Mouse (Mus musculus) heart, postnatal 0 days (tissue): Measurements from ENCODE around the gene Igsf10. TPM values are rescaled to one million over a fixed set of nuclear protein-coding genes. Genes with fewer than 3 reads are reported as not detected.
"Not testable (repeated sequence)": the region's sequence is repeated elsewhere in the genome, so short reads cannot be mapped to it uniquely, and the experiment has no call there.

Experiments
- ATAC-seq: fragments of 200-750 bp; cut with Nextera tagmentation; 2 replicates; pipeline ENCODE4 v1.8.0; 2017; ENCODE audit warnings: low read depth, moderate number of reproducible peaks, moderate library complexity; ENCODE audit not compliant: insufficient read depth
- DNase-seq: peaks from one replicate; pipeline ENCODE4 v3.0.0-alpha.2; 2016; ENCODE audit warnings: low spot score
- H3K27ac ChIP-seq: fragments of 300-500 bp; sonication (generic); 2 replicates; pipeline ENCODE4 v1.5.1; 2014; ENCODE audit warnings: low read depth, mild to moderate bottlenecking
- H3K27me3 ChIP-seq: fragments of 300-500 bp; sonication (generic); 2 replicates; pipeline ENCODE4 v1.6.1; 2014; ENCODE audit warnings: low read length, mixed read lengths; ENCODE audit not compliant: control insufficient read depth, insufficient read depth
- H3K36me3 ChIP-seq: fragments of 300-500 bp; sonication (generic); replicated peaks from 2 replicates; pipeline ENCODE4 v1.6.1; 2014; ENCODE audit warnings: low read length, mixed read lengths; ENCODE audit not compliant: control insufficient read depth, insufficient read depth
- H3K4me1 ChIP-seq: fragments of 300-500 bp; sonication (generic); 2 replicates; pipeline ENCODE4 v1.6.1; 2014; ENCODE audit warnings: antibody characterized with exemption; ENCODE audit not compliant: control insufficient read depth, insufficient read depth
- H3K4me2 ChIP-seq: fragments of 300-500 bp; sonication (generic); 2 replicates; pipeline ENCODE4 v1.6.1; 2014; ENCODE audit warnings: low read depth, mild to moderate bottlenecking, low read length, moderate library complexity
- H3K4me3 ChIP-seq: fragments of 300-500 bp; sonication (generic); 2 replicates; pipeline ENCODE4 v1.5.1; 2014; ENCODE audit warnings: low read depth, low read length
- H3K9ac ChIP-seq: fragments of 300-500 bp; sonication (generic); replicated peaks from 2 replicates; pipeline ENCODE4 v1.6.1; 2014; ENCODE audit warnings: low read depth, low read length, mixed read lengths
- H3K9me3 ChIP-seq: fragments of 300-500 bp; sonication (generic); replicated peaks from 2 replicates; pipeline ENCODE4 v1.6.1; 2016; ENCODE audit warnings: low read length; ENCODE audit not compliant: control insufficient read depth
- CTCF ChIP-seq: IDR thresholded peaks from 2 replicates; pipeline ENCODE4 v1.5.1; 2016; ENCODE audit warnings: antibody characterized with exemption, control low read depth, low read depth
- EP300 ChIP-seq: IDR thresholded peaks from 2 replicates; pipeline ENCODE4 v1.6.1; 2016; ENCODE audit warnings: antibody characterized with exemption, low read depth
- WGBS: fragments of 180-500 bp; shearing (Covaris S2); extraction: QIAGEN DNeasy Blood & Tissue Kit; methylation state at CpG from one replicate; pipeline ENCODE4 v1.1.7; 2014; 5-methylcytosine and 5-hydroxymethylcytosine counted together
- polyA plus RNA-seq: library from polyadenylated mRNA; unstranded; fragments of >200 nt; fragmentation: Nextera tagmentation; extraction: Ambion mirVana; gene quantifications from 2 replicates; pipeline ENCODE4 v1.2.1, GENCODE M21; 2015
- total RNA-seq: library from RNA; depleted of rRNA; stranded (reverse); fragments of >200 nt; gene quantifications from 2 replicates; pipeline ENCODE4 v1.2.3, GENCODE M21; 2014; ENCODE audit warnings: low replicate concordance; rRNA removed

Gene Igsf10
- total RNA-seq, result 2.3 and 4.0 TPM in 2 replicates
- polyA plus RNA-seq, result 1.2 and 1.8 TPM in 2 replicates

- Histone ChIP-seq H3K9ac (peak within 1 kb of the TSS; percentile 74), H3K9me3 (no peaks in the 10 kb centered on the region), H3K36me3 (no peaks in the 10 kb centered on the region; the same call in 1 of the 2 replicates), H3K4me3 (peak within 1 kb of the TSS; percentile 79), H3K27me3 (no peaks in the 10 kb centered on the region), H3K27ac (peak within 1 kb of the TSS; percentile 53), H3K4me2 (peak within 1 kb of the TSS; percentile 88), H3K4me1 (no peaks in the 10 kb centered on the region)
- 2% methylated on average over 22 of the region's 23 CpGs for WGBS
- ATAC-seq (peak; percentile 78), DNase-seq (peak; percentile 45)
- TF ChIP-seq EP300 (no peak), CTCF (no peak)
Measured at GRCm38 (mm10) chr3:59344065-59344905, at the start of gene Igsf10. TSS of gene Igsf10 (minus strand) at chr3:59344394.

GRCm38 (mm10) chr3:59385553-59385952 lies 41.4 kb upstream of the Igsf10 start:
- 48% methylated on average over 1 of the region's 1 CpGs for WGBS
- Histone ChIP-seq H3K27me3 (no peaks in the 10 kb centered on the region), H3K4me3 (no peak overlapping the region), H3K4me1 (no peaks in the 10 kb centered on the region), H3K36me3 (no peaks in the 10 kb centered on the region), H3K4me2 (no peak overlapping the region), H3K27ac (no peak overlapping the region), H3K9me3 (no peaks in the 10 kb centered on the region), H3K9ac (no peak overlapping the region)
- ATAC-seq, result no peak
- no peak for DNase-seq
- TF ChIP-seq CTCF (no peak), EP300 (no peak)

- no peak for DNase-seq
- H3K4me2 ChIP-seq, result no peak overlapping the region
- WGBS, result 76% methylated on average over 3 of the region's 3 CpGs
- H3K36me3 ChIP-seq, result no peaks in the 10 kb centered on the region
- H3K4me1 ChIP-seq, result no peaks in the 10 kb centered on the region
- H3K27ac ChIP-seq, result no peak overlapping the region
- no peak overlapping the region for H3K4me3 ChIP-seq
- no peak overlapping the region for H3K9ac ChIP-seq
- H3K27me3 ChIP-seq, result no peaks in the 10 kb centered on the region
- ATAC-seq, result no peak
- no peaks in the 10 kb centered on the region for H3K9me3 ChIP-seq
- TF ChIP-seq CTCF (no peak), EP300 (no peak)
Measured at GRCm38 (mm10) chr3:59385000-59385399, 40.8 kb upstream of the Igsf10 start.

- Histone ChIP-seq H3K9ac (no peak overlapping the region), H3K36me3 (no peaks in the 10 kb centered on the region), H3K9me3 (no peaks in the 10 kb centered on the region), H3K27ac (no peak overlapping the region), H3K27me3 (no peaks in the 10 kb centered on the region), H3K4me2 (no peak overlapping the region), H3K4me3 (no peak overlapping the region), H3K4me1 (no peaks in the 10 kb centered on the region)
- no peak for DNase-seq
- ATAC-seq, result no peak
- 48% methylated on average over 2 of the region's 2 CpGs for WGBS
- TF ChIP-seq EP300 (no peak), CTCF (no peak)
Measured at GRCm38 (mm10) chr3:59384321-59384720, 40.1 kb upstream of the Igsf10 start.

GRCm38 (mm10) chr3:59378791-59379190 lies 34.6 kb upstream of the Igsf10 start:
- not testable (repeated sequence) for DNase-seq, H3K9ac ChIP-seq, H3K36me3 ChIP-seq, H3K4me2 ChIP-seq, H3K4me1 ChIP-seq, ATAC-seq, H3K27me3 ChIP-seq, H3K9me3 ChIP-seq, H3K27ac ChIP-seq, H3K4me3 ChIP-seq
- WGBS, result 67% methylated on average over 1 of the region's 1 CpGs

GRCm38 (mm10) chr3:59361895-59362294 lies 17.7 kb upstream of the Igsf10 start:
- H3K36me3 ChIP-seq, result no peaks in the 10 kb centered on the region
- no peak overlapping the region for H3K27ac ChIP-seq
- DNase-seq, result no peak
- no peak for TF ChIP-seq CTCF
- no peak for TF ChIP-seq EP300
- no peak for ATAC-seq
- 80% methylated on average over 1 of the region's 1 CpGs for WGBS
- no peaks in the 10 kb centered on the region for H3K27me3 ChIP-seq
- no peaks in the 10 kb centered on the region for H3K4me1 ChIP-seq
- H3K9me3 ChIP-seq, result no peaks in the 10 kb centered on the region
- H3K4me2 ChIP-seq, result no peak overlapping the region
- H3K4me3 ChIP-seq, result no peak overlapping the region
- H3K9ac ChIP-seq, result no peak overlapping the region
